Mouse (Mus musculus) right cerebral cortex, postnatal 25 days (tissue): ENCODE measurements around the gene Dusp5.
A peak's percentile ranks its signal among the peaks of the same experiment; 100 is the strongest.
"Not testable (repeated sequence)": the region's sequence is repeated elsewhere in the genome, so short reads cannot be mapped to it uniquely, and the experiment has no call there.

Experiments
- DNase-seq: peaks from one replicate; pipeline ENCODE4 v3.0.0; 2022

The Dusp5 gene

DNA sequence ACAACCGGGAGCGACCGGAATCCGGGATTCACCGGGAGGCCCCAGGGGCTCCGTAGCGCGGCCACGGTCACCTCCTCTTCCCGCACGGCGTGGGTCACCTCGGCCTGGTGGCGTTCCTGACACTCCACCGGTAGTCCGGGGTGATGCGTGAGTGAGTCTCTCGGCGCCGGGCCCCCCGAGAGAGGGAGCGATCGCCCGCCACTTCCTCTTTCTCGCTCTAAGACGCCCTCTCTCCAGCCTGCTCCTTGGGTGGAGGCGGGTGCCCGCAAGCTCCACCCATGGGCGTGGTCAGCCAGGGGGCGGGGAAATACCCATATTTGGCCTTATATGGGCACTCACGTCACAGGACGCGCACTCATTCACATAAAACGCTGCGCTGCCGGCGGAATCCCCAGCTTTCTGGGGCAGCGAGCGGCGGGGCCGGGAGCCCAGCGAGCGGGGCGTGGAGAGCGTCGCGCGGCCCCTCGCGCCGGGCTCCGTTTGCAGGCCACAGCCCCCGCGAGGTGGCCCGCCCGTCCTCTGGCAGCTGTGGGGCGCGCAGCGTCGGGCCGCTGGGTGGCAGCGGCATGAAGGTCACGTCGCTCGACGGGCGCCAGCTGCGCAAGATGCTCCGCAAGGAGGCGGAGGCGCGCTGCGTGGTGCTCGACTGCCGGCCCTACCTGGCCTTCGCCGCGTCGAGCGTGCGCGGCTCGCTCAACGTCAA is at the start of gene Dusp5:
Dusp5 (plus strand) TSS at position 358 of the 703 bp plus-strand sequence.
- peak; percentile 96 for DNase-seq

DNA sequence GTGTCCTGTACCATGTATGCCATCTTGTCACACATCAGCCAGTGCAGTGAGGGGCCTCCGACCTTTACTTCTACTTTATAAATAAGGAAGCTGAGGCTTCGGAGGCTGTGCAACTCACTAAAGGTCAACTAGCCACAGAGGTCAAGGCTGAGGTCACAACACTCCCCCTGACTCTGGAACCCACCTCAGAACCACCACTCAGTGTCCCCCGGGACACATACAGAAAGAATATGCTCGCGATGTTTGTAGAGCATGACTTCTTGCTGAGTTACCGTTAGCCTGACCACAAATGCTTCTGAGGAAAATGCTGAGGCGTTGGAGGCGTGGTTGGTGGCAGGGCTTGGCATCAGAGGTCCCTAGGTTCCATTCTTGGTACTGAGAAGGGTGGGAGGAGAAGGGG is 49.3 kb upstream of the Dusp5 start:
- DNase-seq = no peak

DNA sequence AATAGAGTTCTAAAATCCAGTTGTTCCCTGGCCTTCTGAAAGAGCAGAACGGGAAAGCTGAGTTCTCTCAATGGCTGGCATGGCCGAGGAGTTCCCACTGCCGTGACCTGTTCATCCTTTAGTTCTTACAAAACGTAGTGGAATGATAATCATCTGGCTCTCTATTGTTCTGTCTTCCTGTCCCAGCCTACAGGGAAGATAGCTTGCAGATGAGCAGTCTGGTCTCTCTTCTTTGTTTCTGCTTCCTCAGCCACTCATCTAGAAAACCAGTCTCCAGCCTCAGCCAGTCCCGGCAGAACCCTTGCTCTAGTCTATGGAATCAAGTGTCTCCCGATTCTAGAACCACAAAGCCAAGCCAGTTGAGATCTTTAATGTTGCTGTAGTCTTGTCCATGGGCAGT is 46.8 kb upstream of the Dusp5 start:
- DNase-seq = no peak

DNA sequence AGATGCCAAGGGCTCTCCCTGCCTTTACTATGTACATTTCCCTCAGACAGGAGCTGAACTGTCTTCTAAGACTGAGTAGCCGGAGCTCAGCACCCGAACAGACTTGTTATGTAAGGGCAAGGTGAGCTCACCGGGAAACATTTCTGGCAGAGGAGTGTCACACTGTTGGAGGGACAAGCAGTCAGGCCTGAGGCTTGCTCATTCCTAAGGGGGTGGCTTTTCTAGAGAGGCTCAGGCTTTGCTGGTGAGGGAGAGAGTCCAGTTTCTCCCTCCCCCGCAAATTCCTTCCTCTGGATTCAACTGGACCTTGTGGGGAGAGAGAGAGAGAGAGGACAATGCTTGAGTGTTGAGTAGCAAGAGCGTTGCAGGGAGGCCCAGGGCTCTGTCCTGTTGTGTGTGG is 46.4 kb upstream of the Dusp5 start:
- DNase-seq = no peak

DNA sequence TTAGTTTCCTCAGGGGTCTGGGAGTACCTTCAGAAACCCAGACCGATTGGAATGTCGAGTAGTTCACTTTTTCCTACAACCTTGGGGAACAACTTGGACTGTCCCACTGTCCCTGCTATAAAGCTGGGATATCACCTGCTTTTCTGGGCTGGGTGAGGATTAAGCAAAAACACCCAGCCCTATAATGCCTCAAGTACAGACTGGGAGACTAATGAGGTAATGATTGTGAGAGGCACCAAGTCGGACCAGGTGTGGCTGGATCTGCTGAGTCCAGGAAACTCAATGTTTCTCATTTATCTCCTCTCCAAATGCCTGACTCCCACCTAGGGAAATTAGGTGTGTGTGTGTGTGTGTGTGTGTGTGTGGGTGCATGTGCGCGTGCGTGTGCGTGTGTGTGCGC is 44.9 kb upstream of the Dusp5 start:
- DNase-seq = no peak

DNA sequence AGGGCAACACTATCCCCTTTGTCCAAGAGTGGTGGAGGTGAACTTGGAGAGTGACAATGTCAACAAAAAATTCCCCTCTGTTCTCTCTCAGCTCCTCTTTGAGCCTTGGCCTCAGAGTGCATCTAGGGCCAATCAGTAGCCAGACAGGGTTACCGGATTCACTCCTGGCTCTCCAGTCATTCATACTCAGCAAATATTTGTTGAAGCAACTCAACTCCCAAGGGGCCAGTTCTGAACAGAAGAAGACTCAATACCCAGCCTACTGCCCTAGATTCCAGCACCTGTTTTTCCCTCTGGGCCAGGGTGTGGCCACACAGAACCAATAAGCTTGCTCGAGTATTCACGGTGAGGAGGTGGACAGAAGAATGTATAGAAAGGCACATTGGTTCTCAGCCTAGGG is 44.0 kb upstream of the Dusp5 start:
- no peak for DNase-seq

DNA sequence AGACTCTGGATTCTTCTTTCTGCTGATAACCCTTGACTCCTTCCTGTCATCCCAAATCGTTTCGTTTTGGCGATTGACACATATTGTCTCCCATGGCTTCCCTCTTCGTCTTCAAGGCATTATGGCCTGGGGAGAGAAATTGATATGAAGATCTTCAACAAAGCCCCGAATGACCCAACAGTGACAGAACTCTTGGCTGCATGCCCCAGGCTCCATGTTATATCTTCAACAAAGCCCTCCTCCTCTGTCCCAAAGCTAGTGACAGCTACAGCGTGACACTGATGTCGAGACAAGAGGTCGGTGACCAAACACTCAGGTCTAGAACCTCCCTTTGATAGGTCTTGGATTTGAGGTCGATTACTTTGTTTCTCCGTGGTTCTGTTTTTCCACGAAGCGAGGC is 39.7 kb upstream of the Dusp5 start:
- DNase-seq = no peak

DNA sequence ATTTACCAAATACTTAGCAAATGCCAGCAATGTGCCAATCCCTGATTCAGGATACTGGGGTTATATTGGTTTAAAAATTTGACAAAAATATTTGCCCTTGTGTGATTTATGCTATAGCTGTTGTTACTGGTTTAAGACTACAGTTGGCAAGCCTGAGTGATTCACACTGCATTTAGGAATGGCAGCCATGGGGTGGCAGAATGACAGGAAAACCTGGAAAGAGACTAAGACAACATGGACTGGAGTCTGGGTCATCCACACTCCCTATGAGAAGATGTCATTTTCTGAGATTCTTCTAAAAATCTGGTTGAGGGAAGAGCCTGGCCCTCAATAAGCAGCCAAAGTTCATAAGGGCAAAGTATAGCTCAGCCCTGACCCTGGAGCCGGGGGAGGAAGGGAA is 39.0 kb upstream of the Dusp5 start:
- no peak for DNase-seq

DNA sequence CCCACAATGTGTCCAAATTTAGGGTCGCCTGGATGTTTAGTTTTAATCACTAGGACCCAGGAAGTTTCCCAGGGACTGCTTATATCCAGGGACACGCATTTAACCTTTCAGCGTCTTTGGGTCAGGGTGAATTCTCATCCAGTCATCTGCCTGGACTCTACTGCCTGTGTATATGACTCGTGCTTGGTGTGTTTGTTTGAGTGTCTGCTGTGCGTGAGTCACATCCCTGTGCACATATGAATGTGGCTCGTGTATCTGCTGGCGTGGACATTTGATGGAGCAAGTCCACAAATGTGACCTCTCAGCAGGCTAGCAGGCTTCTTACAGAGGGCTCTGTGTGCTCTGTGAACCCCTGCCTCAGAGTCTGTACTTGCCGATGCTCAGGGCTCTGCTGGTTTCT is 38.0 kb upstream of the Dusp5 start:
- DNase-seq = no peak

DNA sequence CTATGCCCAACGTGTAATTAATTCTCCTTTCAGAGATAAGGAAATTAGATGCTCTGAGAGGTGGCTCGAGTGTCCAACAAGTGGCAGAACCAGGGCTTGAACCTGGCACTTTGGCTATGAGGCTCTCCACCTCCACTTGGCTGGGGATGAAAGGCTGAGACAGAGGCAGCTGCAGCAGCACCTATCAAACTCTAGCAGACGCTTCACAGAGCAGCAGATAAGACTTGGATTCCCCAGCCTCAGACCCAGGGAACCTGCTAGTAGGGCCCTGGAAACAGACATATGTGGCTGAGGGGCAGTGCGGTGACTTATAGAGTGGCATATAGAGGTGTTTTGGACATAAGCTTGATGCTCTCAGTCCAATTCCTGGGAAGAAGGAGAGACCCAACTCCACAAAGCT is 36.4 kb upstream of the Dusp5 start:
- no peak for DNase-seq

DNA sequence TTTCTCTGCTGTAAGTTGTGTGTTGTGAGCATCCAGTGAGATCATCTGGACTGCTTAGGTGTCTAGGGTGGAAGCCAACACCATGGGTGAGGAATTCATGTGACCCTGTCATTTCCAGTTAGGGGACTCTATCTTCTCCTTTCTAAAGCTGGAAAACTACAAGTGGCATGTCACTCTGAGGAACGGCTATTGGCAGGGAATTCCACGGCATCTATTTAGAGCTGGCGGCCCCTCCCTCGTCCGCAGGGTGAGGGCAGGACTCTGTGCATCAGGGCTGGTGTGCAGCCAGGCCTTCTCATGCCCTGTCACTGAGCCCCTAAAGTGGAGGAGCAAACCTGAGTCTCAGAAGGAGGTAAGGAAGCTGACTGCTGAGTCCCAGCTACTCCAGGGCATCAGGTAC is 35.0 kb upstream of the Dusp5 start:
- DNase-seq = no peak

DNA sequence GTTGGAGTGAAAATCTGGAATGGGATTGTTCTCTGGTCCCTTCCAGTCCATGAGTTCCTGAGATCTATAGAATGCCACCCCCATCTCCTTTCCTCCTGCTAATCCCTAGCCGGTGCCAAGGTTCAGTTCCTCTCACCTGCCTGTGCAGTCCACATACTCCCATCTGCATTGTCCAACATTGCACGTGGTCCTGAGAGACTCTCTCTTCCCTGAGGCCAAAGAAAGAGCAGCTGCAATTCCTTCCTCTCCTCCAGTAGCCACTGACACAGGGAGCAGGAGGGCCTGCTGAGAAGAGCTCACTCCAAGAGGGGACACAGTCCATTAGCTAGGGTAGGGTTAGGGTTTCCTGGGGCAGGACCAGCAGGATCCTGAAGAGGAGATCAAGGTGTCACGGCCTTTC is 31.0 kb upstream of the Dusp5 start:
- DNase-seq = no peak

DNA sequence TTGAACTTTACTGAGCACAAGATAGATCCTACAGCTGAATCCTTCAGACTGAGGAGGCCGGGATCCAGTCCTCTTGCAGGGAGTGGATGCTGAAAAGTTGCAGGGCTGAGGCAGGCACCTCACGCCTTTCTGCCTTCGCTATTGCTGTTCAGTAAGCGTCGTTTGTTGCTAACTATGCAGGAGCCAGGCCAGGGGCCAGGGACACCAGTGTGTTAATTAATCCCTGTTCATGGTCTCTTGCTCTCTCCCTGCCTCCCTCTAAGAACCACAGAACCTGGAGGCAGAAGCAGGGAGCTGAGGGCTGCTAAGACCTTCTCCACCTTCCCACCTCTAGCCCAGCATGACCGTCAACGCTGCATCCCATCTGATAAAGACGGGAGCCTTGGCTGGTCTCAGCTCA is 29.9 kb upstream of the Dusp5 start:
- DNase-seq = no peak

DNA sequence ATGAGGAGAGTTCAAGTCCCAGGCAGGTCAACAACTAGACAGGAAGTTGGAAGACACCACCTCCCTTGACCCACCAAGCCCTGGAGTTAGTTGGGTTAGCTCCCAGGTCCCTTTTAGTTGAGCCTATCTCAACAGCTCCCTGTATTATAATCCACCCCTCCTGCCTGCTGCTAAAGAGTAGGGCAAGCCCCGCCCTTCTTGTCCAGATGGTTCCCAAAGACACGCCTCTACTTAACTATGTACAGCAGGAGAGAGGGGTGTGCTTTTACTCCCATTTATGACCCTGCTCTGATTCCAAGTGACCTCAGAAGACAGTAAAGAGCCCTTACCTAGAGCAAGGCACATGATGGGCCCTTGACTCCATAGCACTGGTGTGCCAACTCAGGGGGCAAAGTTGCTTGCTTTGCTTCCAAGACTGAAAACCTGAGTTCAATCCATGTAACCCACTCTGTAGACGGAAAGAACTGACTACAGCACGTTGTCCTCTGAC is 29.4 kb upstream of the Dusp5 start:
- no peak for DNase-seq

DNA sequence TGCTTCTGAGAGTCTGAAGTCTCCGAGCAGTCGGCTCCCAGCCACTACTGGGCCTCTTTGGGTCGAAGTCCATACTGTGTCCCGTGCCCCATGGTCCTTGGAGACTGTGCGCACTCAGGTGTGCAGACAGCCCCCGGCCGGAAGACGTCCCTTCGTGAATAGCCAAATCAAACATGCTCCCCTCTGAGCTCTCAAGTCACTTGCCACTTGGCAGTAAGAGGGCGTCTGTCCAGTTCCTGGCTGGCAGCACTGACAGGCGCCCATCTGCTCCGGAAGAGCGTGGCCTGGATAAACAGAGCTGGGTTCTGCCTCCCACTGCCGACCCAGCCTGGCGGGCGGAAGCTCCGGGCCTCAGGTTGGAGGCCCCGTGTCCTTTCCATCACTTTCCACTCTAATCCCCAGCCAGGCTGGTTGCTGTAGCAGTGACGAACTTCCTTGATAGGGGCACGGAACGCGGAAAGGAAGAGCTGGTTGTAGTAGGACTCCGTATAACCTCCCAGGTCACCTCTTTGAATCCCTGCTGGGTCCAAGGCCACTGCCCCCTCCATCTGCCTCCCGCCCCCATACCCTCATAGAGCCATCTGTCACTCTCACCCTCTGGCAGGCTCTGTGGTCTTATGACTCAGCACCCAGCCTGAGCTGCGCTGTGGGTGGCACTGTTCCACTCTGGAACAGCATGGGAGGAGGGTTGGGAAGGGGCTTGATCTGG is 28.5 kb upstream of the Dusp5 start:
- peak; percentile 48 for DNase-seq

DNA sequence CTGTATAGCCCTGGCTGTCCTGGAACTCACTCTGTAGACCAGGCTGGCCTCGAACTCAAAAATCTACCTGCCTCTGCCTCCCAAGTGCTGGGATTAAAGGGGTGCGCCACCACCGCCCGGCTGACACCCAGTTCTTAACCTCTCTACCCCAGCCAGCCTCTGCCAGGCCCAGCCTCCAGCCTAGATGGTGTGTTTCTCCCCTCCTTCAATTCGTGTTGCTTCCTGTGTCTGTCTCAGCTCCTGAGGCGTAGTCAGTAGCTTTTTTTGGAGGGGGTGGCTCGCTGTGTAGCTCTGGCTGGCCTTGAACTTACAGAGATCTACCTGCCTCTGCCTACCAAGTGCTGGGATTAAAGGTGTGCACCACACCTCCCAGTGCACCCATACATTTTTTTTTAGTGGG is 27.7 kb upstream of the Dusp5 start:
- DNase-seq = not testable (repeated sequence)

DNA sequence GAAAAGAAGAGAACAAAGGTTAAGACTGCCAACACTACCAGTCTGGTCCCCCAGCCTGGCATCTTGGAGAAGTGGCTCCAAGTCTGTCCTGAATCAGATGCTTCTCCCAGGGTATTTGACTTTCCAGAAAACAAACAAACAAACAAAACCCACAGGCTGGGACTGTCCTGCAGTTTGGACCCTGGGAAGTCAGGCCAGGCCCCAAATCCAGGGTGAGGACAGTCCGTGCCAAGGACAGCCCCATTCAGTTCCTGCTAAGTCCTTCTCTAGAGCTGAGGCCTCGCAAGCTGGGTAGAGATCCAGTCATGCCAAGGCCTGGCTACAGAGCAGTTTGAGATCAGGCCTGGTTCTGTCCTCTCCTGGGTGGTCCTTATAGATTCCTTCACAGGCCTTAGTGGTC is 27.1 kb upstream of the Dusp5 start:
- DNase-seq = no peak

DNA sequence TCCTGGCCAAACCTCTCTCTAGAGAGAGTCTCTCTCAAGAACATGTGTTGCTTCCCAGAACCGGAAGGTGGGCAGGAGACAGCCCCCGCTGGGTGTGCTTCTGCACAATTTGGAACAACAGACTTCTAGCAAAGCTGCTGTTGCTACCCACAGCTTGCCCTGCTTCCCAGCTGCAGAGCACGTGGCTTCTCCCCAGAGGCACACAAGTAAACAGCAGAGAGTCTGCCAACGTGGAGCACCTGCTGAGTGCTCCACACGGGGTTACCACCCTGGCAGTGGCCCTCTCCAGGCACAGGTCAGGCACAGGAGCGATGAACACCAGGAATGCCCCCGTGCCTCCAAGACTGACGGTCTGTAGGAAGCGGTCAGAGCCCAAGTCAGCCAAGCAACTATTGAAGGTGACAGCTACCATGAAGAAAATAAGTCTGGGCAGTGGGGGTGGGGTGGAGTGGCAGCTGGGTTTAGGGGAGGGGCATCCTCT is 26.0 kb upstream of the Dusp5 start:
- peak; percentile 52 for DNase-seq

DNA sequence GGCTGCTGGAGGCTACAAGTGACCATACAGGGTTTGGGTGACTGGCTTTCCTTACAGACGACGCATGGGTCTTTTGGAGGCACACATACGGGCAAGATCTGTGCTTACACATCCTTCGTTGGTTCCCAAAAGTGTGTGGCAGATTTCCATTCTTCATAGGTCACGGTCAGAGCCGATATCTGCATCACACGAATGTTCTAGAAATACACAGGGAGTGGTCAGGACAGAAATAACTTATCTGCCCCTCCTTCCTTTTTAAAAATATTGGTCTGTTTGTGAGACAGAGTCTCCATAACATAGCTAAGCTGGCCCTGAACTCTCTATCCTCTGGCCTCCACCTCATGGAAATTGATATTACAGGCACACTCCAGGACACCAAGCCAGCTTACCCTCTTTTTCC is 24.7 kb upstream of the Dusp5 start:
- no peak for DNase-seq

DNA sequence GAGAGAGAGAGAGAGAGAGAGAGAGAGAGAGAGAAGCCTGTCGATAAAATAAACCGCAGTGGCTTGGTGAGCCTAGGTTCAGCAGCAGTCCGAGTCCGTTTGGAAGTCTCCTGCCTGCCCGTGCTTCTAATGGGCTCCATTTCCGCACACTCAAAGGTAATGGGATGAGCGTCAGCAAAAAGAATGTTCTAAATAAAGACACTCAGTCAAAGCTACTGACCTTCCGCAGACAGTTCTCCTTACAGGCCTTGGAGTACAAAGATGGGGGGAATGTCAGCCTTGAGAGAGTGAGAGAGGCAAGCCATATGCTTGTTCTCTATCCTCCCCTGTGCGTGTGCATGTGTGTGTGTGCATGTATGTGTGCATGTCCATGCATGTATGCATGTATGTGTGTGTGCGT is 23.2 kb upstream of the Dusp5 start:
- no peak for DNase-seq

DNA sequence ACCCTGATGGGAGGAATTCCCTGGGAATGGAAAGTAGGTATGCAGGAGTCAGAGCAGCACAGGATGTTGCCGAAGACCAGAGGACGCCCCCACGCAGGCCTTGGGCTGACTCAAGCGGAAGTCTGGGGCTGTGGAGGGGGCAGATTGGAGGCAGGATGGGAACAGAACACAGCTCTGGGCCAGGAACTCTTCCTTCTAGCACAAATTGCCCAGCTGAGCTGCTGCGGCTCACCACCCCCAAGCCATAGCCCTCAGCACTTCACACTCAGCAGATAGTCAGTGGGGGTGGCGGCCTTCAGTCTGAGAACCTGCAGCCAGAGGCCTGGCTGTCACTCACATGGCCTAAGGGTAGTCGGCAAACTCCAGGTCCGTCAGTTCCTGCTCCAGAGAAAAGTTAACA is 21.4 kb upstream of the Dusp5 start:
- no peak for DNase-seq

DNA sequence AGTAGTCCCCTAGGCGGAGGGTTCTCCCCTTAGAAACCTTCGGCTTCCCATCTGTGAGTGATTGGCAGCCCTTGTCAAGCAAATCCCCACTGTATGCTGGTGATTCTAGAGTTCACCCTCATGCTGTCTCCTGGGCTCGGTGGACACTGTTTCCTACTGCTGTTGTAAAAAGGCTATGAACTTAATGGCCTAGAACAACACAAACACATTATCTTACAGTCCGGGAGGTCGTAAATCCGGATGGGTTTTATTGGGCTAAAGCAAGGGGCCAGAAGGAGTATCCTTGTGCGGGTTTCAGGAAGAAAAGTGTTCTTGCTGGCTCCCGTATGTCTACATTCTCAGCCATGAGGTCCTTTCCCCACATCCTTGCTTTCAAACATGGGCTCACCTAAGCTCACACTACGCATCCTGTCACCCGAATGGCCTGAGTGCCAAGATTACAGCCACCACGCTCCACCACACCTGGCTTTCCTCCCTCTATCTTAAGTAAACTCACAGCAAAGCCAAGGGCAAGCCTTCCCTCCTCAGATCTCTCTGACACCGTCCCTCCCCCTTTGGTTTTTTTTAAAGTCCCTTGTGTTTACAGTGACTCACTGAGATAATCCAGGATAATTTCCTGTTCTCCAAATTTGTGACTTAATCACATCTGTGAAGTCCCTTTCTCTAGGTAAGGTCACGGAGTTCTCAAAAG is 17.5 kb upstream of the Dusp5 start:
- no peak for DNase-seq

DNA sequence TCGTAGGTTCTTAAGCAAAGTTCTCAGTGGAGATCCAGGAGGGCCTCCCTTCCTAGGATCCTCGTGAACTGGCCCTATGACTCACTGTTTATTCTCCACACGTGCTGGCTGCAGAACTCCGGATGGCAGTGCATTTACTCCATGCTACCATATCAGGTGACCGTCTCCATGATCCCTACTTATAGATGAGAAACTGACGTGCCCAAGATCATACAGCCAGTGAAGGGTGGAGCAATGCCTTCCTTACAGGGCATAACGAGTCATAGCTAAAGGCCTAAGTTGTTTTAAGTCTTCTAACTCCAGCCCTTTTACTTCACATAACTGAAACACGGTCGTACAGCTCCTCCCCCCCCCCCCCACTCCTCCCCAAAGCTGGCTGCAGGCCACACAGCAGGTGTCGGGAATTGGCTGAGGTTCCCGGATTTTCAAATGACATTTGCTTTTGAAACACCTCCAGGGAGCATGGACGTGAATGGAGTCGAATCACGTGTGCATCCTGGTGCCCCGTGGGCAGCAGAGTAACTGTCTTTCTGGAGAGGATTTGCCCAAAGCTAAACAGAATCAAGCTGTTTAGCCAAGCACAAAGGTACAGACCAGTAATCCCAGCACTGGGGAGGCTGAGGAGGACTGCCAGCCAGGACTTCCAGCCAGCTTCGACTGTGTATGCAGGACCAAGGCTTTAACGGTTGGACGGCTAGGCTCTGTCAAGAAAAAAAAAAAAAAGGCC is 11.4 kb upstream of the Dusp5 start:
- no peak for DNase-seq
